Mouse (Mus musculus) kidney, postnatal 0 days (tissue): ENCODE data around the gene Sgcd. TPM values are rescaled to one million over a fixed set of nuclear protein-coding genes. Genes with fewer than 3 reads are reported as not detected.

Experiments
- ATAC-seq: fragments of 200-750 bp; cut with Nextera tagmentation; replicated peaks from 2 replicates; pipeline ENCODE4 v1.8.0; 2017; ENCODE audit warnings: low read depth, moderate number of reproducible peaks, moderate TSS enrichment, moderate library complexity; ENCODE audit not compliant: low FRiP score
- DNase-seq: peaks from one replicate; pipeline ENCODE4 v3.0.0-alpha.2; 2016; ENCODE audit warnings: low spot score
- H3K27ac ChIP-seq: fragments of 300-500 bp; sonication (generic); 2 replicates; pipeline ENCODE4 v1.5.1; 2014; ENCODE audit warnings: mild to moderate bottlenecking
- H3K27me3 ChIP-seq: fragments of 300-500 bp; sonication (generic); 2 replicates; pipeline ENCODE4 v1.6.1; 2014; ENCODE audit warnings: low read length, mixed read lengths; ENCODE audit not compliant: insufficient read depth
- H3K36me3 ChIP-seq: fragments of 300-500 bp; sonication (generic); 2 replicates; pipeline ENCODE4 v1.6.1; 2014; ENCODE audit warnings: low read length, mixed read lengths; ENCODE audit not compliant: insufficient read depth
- H3K4me1 ChIP-seq: fragments of 300-500 bp; sonication (generic); replicated peaks from 2 replicates; pipeline ENCODE4 v1.6.1; 2014; ENCODE audit warnings: antibody characterized with exemption, low read length, mixed read lengths; ENCODE audit not compliant: insufficient read depth
- H3K4me2 ChIP-seq: fragments of 300-500 bp; sonication (generic); 2 replicates; pipeline ENCODE4 v1.6.1; 2014; ENCODE audit warnings: mild to moderate bottlenecking, low read length, moderate library complexity, mixed read lengths
- H3K4me3 ChIP-seq: fragments of 300-500 bp; sonication (generic); replicated peaks from 2 replicates; pipeline ENCODE4 v1.5.1; 2014; ENCODE audit warnings: low read depth, low read length
- H3K9ac ChIP-seq: fragments of 300-500 bp; sonication (generic); 2 replicates; pipeline ENCODE4 v1.6.1; 2014; ENCODE audit warnings: low read depth, low read length
- H3K9me3 ChIP-seq: fragments of 300-500 bp; sonication (generic); replicated peaks from 2 replicates; pipeline ENCODE4 v1.6.1; 2016; ENCODE audit warnings: low read length, inconsistent platforms, mixed read lengths
- CTCF ChIP-seq: IDR thresholded peaks from 2 replicates; pipeline ENCODE4 v1.5.1; 2016; ENCODE audit warnings: antibody characterized with exemption, low read depth, mild to moderate bottlenecking, moderate library complexity
- WGBS: fragments of 180-500 bp; shearing (Covaris S2); extraction: QIAGEN DNeasy Blood & Tissue Kit; methylation state at CpG from one replicate; pipeline ENCODE4 v1.1.7; 2014; 5-methylcytosine and 5-hydroxymethylcytosine counted together
- polyA plus RNA-seq: library from polyadenylated mRNA; unstranded; fragments of >200 nt; fragmentation: Nextera tagmentation; extraction: Ambion mirVana; gene quantifications from 2 replicates; pipeline ENCODE4 v1.2.1, GENCODE M21; 2015

The Sgcd gene
- polyA plus RNA-seq, 1 experiment from 2014 or later: 1.3 TPM

GRCm38 (mm10) chr11:47247703-47248344 lies 740.9 kb downstream of the Sgcd start:
- H3K27me3 ChIP-seq: no peaks in the 10 kb centered on the region
- ATAC-seq (no peak), DNase-seq (no peak)
- no peak for TF ChIP-seq CTCF
- no peaks in the 10 kb centered on the region for H3K9me3 ChIP-seq
- H3K27ac ChIP-seq: no peak overlapping the region
- no peak overlapping the region for H3K4me3 ChIP-seq
- H3K4me2 ChIP-seq: no peak overlapping the region
- no peaks in the 10 kb centered on the region for H3K4me1 ChIP-seq
- H3K36me3 ChIP-seq: no peaks in the 10 kb centered on the region
- 84% methylated on average over 8 of the region's 8 CpGs for WGBS
- no peak overlapping the region for H3K9ac ChIP-seq

- no peak for ATAC-seq
- Histone ChIP-seq H3K9me3 (no peaks in the 10 kb centered on the region), H3K27me3 (no peaks in the 10 kb centered on the region), H3K4me3 (no peak overlapping the region), H3K27ac (no peak overlapping the region), H3K9ac (no peak overlapping the region), H3K4me2 (no peak overlapping the region), H3K4me1 (no peaks in the 10 kb centered on the region), H3K36me3 (no peaks in the 10 kb centered on the region)
- WGBS: 71% methylated on average over 1 of the region's 1 CpGs
- TF ChIP-seq CTCF: no peak
- DNase-seq: no peak
Measured at GRCm38 (mm10) chr11:47242401-47242800, 746.4 kb downstream of the Sgcd start.

- no peak overlapping the region for H3K4me3 ChIP-seq
- H3K4me1 ChIP-seq: no peaks in the 10 kb centered on the region
- 48% methylated on average over 1 of the region's 1 CpGs for WGBS
- H3K9me3 ChIP-seq: no peaks in the 10 kb centered on the region
- no peaks in the 10 kb centered on the region for H3K36me3 ChIP-seq
- ATAC-seq (no peak), DNase-seq (no peak)
- no peak overlapping the region for H3K9ac ChIP-seq
- H3K27ac ChIP-seq: no peak overlapping the region
- H3K27me3 ChIP-seq: no peaks in the 10 kb centered on the region
- no peak overlapping the region for H3K4me2 ChIP-seq
- TF ChIP-seq CTCF: no peak
Measured at GRCm38 (mm10) chr11:47228222-47228621, 760.5 kb downstream of the Sgcd start.

GRCm38 (mm10) chr11:47224148-47224547 lies 764.6 kb downstream of the Sgcd start:
- no peak overlapping the region for H3K4me2 ChIP-seq
- TF ChIP-seq CTCF: no peak
- no peaks in the 10 kb centered on the region for H3K36me3 ChIP-seq
- no peak overlapping the region for H3K27ac ChIP-seq
- ATAC-seq: no peak
- H3K4me3 ChIP-seq: no peak overlapping the region
- H3K4me1 ChIP-seq: no peaks in the 10 kb centered on the region
- no peak overlapping the region for H3K9ac ChIP-seq
- H3K9me3 ChIP-seq: no peaks in the 10 kb centered on the region
- no peak for DNase-seq
- no peaks in the 10 kb centered on the region for H3K27me3 ChIP-seq
- 91% methylated on average over 2 of the region's 2 CpGs for WGBS

GRCm38 (mm10) chr11:47211531-47211930 lies 777.2 kb downstream of the Sgcd start:
- Histone ChIP-seq H3K9me3 (no peaks in the 10 kb centered on the region), H3K27ac (no peak overlapping the region), H3K27me3 (no peaks in the 10 kb centered on the region), H3K4me1 (no peaks in the 10 kb centered on the region), H3K4me2 (no peak overlapping the region), H3K36me3 (no peaks in the 10 kb centered on the region), H3K9ac (no peak overlapping the region), H3K4me3 (no peak overlapping the region)
- ATAC-seq (no peak), DNase-seq (no peak)
- WGBS: 82% methylated on average over 8 of the region's 8 CpGs
- TF ChIP-seq CTCF: no peak

- Histone ChIP-seq H3K4me3 (no peak overlapping the region), H3K36me3 (no peaks in the 10 kb centered on the region), H3K4me1 (no peaks in the 10 kb centered on the region), H3K27ac (no peak overlapping the region), H3K9me3 (no peaks in the 10 kb centered on the region), H3K27me3 (no peaks in the 10 kb centered on the region), H3K9ac (no peak overlapping the region), H3K4me2 (no peak overlapping the region)
- DNase-seq (no peak), ATAC-seq (no peak)
- TF ChIP-seq CTCF: no peak
- WGBS: 63% methylated on average over 1 of the region's 1 CpGs
Measured at GRCm38 (mm10) chr11:47206461-47206860, 782.3 kb downstream of the Sgcd start.

GRCm38 (mm10) chr11:47199106-47199505 lies 789.7 kb downstream of the Sgcd start:
- no peak for DNase-seq
- Histone ChIP-seq H3K4me3 (no peak overlapping the region), H3K4me1 (no peaks in the 10 kb centered on the region), H3K4me2 (no peak overlapping the region), H3K27ac (no peak overlapping the region), H3K9me3 (no peaks in the 10 kb centered on the region), H3K9ac (no peak overlapping the region), H3K36me3 (no peaks in the 10 kb centered on the region), H3K27me3 (no peaks in the 10 kb centered on the region)
- no peak for TF ChIP-seq CTCF
- ATAC-seq: no peak
- 87% methylated on average over 7 of the region's 7 CpGs for WGBS
